Mouse (Mus musculus): Measurements from ENCODE around the gene Nt5c2. TPM values are rescaled to one million over a fixed set of nuclear protein-coding genes. Genes with fewer than 3 reads are reported as not detected.
A peak's percentile ranks its signal among the peaks of the same experiment; 100 is the strongest.
"Not testable (repeated sequence)": the region's sequence is repeated elsewhere in the genome, so short reads cannot be mapped to it uniquely, and the experiment has no call there.

Gene Nt5c2
- polyA plus RNA-seq, 1 experiment from 2014 or later, result 106 TPM

GRCm38 (mm10) chr19:47013340-47014158, 1.4 kb downstream of the Nt5c2 start:
- H3K4me2 ChIP-seq (replicated peaks; ENCODE audit: low read depth, low read length), result no peak overlapping the region; the same call in 1 of the 2 replicates
- peaks cover 38% of the 10 kb centered on the region for H3K27me3 ChIP-seq (ENCODE audit: control insufficient read depth, insufficient read depth, low read length)
- H3K27ac ChIP-seq (ENCODE audit: low read length), result no peak overlapping the region
- H3K4me3 ChIP-seq (ENCODE audit: low read depth, low read length), result peak overlapping the region; percentile 44
- H3K4me1 ChIP-seq (ENCODE audit: control insufficient read depth, insufficient read depth, low read length), result peaks cover 11% of the 10 kb centered on the region; the same call in 1 of the 2 replicates
- no peaks in the 10 kb centered on the region for H3K36me3 ChIP-seq (ENCODE audit: control insufficient read depth, insufficient read depth, low read length)
- 13% methylated on average over 20 of the region's 20 CpGs for WGBS
- no peak for ATAC-seq (ENCODE audit: insufficient number of reproducible peaks, insufficient read depth, low FRiP score, low read depth)
- no peak overlapping the region for H3K9ac ChIP-seq (replicated peaks; ENCODE audit: low read depth, low read length)
- H3K9me3 ChIP-seq (ENCODE audit: control insufficient read depth, low read depth, low read length), result no peaks in the 10 kb centered on the region

DNA sequence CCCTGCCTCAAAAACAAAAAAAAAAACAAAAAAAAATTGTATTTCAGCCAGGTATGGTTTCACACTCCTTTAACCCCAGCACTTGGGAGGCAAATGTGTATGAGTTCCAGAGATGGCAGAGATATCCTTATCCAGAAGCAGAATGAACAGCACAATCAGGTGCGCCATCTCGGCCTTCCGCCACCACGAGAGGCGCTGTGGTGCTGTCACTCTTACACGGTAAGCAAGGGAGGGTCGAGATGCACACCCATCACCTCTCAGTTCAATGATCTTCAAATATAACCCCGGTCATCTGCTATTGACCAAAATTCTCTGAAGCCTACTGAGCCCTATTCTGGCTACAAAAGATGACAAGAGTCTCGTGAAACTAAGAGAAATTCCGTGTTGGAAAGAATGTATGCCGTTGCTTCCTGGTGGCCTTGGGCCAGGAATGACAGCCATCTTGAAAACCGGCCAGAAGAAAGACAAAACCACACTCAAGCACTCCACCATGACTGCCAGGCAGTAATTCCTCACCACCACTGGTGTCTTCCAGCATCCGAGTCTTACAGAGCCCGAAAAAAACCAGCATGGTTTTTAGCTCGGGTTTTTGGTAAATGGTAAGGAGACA, 2.3 kb downstream of the Nt5c2 start:
- no peak overlapping the region for H3K4me3 ChIP-seq (ENCODE audit: low read depth, low read length)
- H3K27me3 ChIP-seq (ENCODE audit: control insufficient read depth, insufficient read depth, low read length), result peaks cover 36% of the 10 kb centered on the region
- H3K4me2 ChIP-seq (replicated peaks; ENCODE audit: low read depth, low read length), result no peak overlapping the region
- no peak overlapping the region for H3K9ac ChIP-seq (replicated peaks; ENCODE audit: low read depth, low read length)
- no peaks in the 10 kb centered on the region for H3K36me3 ChIP-seq (ENCODE audit: control insufficient read depth, insufficient read depth, low read length)
- no peak for ATAC-seq (ENCODE audit: insufficient number of reproducible peaks, insufficient read depth, low FRiP score, low read depth)
- peaks cover 11% of the 10 kb centered on the region; the same call in 1 of the 2 replicates for H3K4me1 ChIP-seq (ENCODE audit: control insufficient read depth, insufficient read depth, low read length)
- H3K27ac ChIP-seq (ENCODE audit: low read length), result no peak overlapping the region
- WGBS, result 89% methylated on average over 15 of the region's 15 CpGs
- no peaks in the 10 kb centered on the region for H3K9me3 ChIP-seq (ENCODE audit: control insufficient read depth, low read depth, low read length)

DNA sequence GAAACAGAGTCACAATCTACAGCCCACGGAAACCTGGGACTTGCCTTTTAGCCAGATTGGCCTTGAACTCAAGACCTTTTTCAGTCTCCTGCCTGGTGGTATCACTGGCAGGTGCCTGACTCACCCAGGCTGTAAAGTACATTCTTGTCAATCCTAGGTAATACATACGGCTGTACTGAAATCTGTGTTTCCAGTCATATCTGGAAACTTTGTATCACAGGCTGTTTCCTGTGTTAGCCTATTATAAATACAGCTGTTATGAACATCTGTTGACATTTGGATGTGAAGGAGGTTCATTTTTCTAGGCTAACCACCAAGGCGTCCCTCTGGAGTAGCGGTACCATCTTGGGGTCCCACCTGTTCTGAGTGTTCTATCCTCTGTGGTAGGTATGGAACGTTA, 5.0 kb downstream of the Nt5c2 start:
- no peak for ATAC-seq (ENCODE audit: insufficient number of reproducible peaks, insufficient read depth, low FRiP score, low read depth)
- WGBS, result 76% methylated on average over 5 of the region's 5 CpGs
- no peaks in the 10 kb centered on the region for H3K9me3 ChIP-seq (ENCODE audit: control insufficient read depth, low read depth, low read length)
- no peak overlapping the region for H3K4me2 ChIP-seq (replicated peaks; ENCODE audit: low read depth, low read length)
- no peak overlapping the region for H3K4me3 ChIP-seq (ENCODE audit: low read depth, low read length)
- no peak overlapping the region for H3K9ac ChIP-seq (replicated peaks; ENCODE audit: low read depth, low read length)
- H3K36me3 ChIP-seq (ENCODE audit: control insufficient read depth, insufficient read depth, low read length), result no peaks in the 10 kb centered on the region
- H3K27me3 ChIP-seq (ENCODE audit: control insufficient read depth, insufficient read depth, low read length), result peaks cover 22% of the 10 kb centered on the region
- no peak overlapping the region for H3K27ac ChIP-seq (ENCODE audit: low read length)
- H3K4me1 ChIP-seq (ENCODE audit: control insufficient read depth, insufficient read depth, low read length), result peaks cover 7% of the 10 kb centered on the region; the same call in 1 of the 2 replicates

DNA sequence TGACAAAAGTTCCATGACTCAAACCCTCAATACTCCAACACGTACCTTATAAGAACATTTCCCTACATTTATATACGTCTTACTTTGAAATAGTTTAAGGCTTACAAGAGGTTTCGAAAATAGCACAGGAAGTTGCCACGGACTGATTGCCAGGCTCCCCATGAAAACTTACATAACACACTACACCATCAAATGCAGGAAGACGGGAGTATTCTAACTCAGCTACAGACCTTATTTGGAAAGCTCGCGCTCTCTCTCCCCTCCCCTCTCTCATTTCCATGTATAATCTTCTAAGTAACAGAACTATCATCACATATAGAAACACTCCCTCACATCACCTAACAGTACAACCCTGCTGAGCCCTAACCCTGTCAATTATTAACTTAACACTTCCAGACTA, 5.5 kb downstream of the Nt5c2 start:
- no peak for ATAC-seq (ENCODE audit: insufficient number of reproducible peaks, insufficient read depth, low FRiP score, low read depth)
- Histone ChIP-seq H3K4me2 (replicated peaks; ENCODE audit: low read depth, low read length) (no peak overlapping the region), H3K27me3 (ENCODE audit: control insufficient read depth, insufficient read depth, low read length) (peaks cover 17% of the 10 kb centered on the region), H3K4me3 (ENCODE audit: low read depth, low read length) (no peak overlapping the region), H3K27ac (ENCODE audit: low read length) (no peak overlapping the region), H3K36me3 (ENCODE audit: control insufficient read depth, insufficient read depth, low read length) (no peaks in the 10 kb centered on the region), H3K9me3 (ENCODE audit: control insufficient read depth, low read depth, low read length) (no peaks in the 10 kb centered on the region), H3K9ac (replicated peaks; ENCODE audit: low read depth, low read length) (no peak overlapping the region), H3K4me1 (ENCODE audit: control insufficient read depth, insufficient read depth, low read length) (peaks cover 3% of the 10 kb centered on the region; the same call in 1 of the 2 replicates)
- WGBS, result 83% methylated on average over 7 of the region's 7 CpGs

GRCm38 (mm10) chr19:47006321-47006720, 8.6 kb downstream of the Nt5c2 start:
- no peak overlapping the region for H3K9ac ChIP-seq (replicated peaks; ENCODE audit: low read depth, low read length)
- H3K4me3 ChIP-seq (ENCODE audit: low read depth, low read length), result no peak overlapping the region
- ATAC-seq (ENCODE audit: insufficient number of reproducible peaks, insufficient read depth, low FRiP score, low read depth), result no peak
- H3K27ac ChIP-seq (ENCODE audit: low read length), result no peak overlapping the region
- WGBS, result 0% methylated on average over 4 of the region's 4 CpGs
- no peaks in the 10 kb centered on the region for H3K9me3 ChIP-seq (ENCODE audit: control insufficient read depth, low read depth, low read length)
- H3K4me1 ChIP-seq (ENCODE audit: control insufficient read depth, insufficient read depth, low read length), result no peaks in the 10 kb centered on the region
- no peaks in the 10 kb centered on the region for H3K36me3 ChIP-seq (ENCODE audit: control insufficient read depth, insufficient read depth, low read length)
- H3K27me3 ChIP-seq (ENCODE audit: control insufficient read depth, insufficient read depth, low read length), result no peaks in the 10 kb centered on the region
- H3K4me2 ChIP-seq (replicated peaks; ENCODE audit: low read depth, low read length), result no peak overlapping the region

GRCm38 (mm10) chr19:47005873-47006272, 9.1 kb downstream of the Nt5c2 start:
- no peak for ATAC-seq (ENCODE audit: insufficient number of reproducible peaks, insufficient read depth, low FRiP score, low read depth)
- H3K27me3 ChIP-seq (ENCODE audit: control insufficient read depth, insufficient read depth, low read length), result no peaks in the 10 kb centered on the region
- H3K4me1 ChIP-seq (ENCODE audit: control insufficient read depth, insufficient read depth, low read length), result no peaks in the 10 kb centered on the region
- H3K4me2 ChIP-seq (replicated peaks; ENCODE audit: low read depth, low read length), result no peak overlapping the region
- H3K36me3 ChIP-seq (ENCODE audit: control insufficient read depth, insufficient read depth, low read length), result no peaks in the 10 kb centered on the region
- H3K9ac ChIP-seq (replicated peaks; ENCODE audit: low read depth, low read length), result no peak overlapping the region
- WGBS, result 62% methylated on average over 5 of the region's 5 CpGs
- no peak overlapping the region for H3K4me3 ChIP-seq (ENCODE audit: low read depth, low read length)
- H3K9me3 ChIP-seq (ENCODE audit: control insufficient read depth, low read depth, low read length), result no peaks in the 10 kb centered on the region
- H3K27ac ChIP-seq (ENCODE audit: low read length), result no peak overlapping the region

DNA sequence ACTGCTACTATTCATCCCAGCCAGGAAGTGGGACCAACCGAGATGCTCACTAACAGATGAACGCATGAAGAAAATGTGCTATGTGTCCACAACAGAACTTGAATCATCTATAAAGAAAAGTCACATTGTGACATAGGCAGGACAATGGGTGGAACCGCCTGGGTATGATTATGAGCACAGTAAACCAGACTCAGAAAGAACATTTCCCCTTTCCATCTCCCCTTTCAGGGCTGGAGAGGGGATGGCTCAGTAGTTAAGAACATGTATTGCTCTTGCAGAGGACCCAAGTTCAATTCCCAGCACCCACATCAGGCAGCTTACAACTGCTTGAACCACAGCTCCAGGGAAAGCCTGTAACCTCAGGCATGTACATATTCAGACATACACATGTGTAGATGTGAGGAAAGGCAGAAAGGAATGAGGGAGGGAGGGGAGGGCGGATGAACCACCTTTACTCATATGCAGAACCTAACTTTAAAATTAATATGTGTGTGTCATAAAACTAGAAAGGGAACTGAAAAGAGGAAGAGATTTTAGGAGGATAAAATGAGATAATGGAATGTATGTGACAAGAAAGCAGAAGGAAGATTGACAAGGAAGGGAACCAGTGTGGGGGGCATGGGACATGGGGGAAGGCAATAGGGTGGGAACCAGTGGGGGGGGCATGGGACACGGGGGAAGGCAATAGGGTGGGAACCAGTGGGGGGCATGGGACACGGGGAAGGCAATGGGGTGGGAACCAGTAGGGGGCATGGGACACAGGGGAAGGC, 11.0 kb downstream of the Nt5c2 start:
- 71% methylated on average over 6 of the region's 6 CpGs for WGBS
- H3K36me3 ChIP-seq (ENCODE audit: control insufficient read depth, insufficient read depth, low read length), result no peaks in the 10 kb centered on the region

DNA sequence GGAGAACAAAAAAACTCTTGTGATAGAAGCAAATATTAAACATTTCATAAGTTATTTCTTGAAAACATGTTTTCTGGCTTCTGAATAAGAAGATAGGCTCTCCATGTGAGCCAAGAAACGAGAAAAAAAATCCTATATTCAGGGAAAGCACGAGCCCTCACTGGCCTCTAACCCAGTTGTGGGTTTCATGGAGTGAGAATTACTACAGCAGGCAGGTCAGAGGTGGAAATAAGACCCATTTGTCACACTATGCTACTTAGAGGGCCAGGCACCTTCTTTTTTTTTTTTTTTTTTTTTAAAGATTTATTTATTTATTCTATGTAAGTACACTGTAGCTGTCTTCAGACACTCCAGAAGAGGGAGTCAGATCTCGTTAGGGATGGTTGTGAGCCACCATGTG, 14.6 kb downstream of the Nt5c2 start:
- not testable (repeated sequence) for H3K36me3 ChIP-seq (ENCODE audit: control insufficient read depth, insufficient read depth, low read length); H3K27me3 ChIP-seq (ENCODE audit: control insufficient read depth, insufficient read depth, low read length); H3K4me2 ChIP-seq (replicated peaks; ENCODE audit: low read depth, low read length); ATAC-seq (ENCODE audit: insufficient number of reproducible peaks, insufficient read depth, low FRiP score, low read depth); H3K9me3 ChIP-seq (ENCODE audit: control insufficient read depth, low read depth, low read length); H3K4me1 ChIP-seq (ENCODE audit: control insufficient read depth, insufficient read depth, low read length); H3K4me3 ChIP-seq (ENCODE audit: low read depth, low read length); H3K27ac ChIP-seq (ENCODE audit: low read length); H3K9ac ChIP-seq (replicated peaks; ENCODE audit: low read depth, low read length)
- WGBS, result 70% methylated on average over 2 of the region's 3 CpGs

More for the DNA sequence above, 11.0 kb downstream of the Nt5c2 start:
- Histone ChIP-seq H3K9ac (replicated peaks; ENCODE audit: low read depth, low read length) (no peak overlapping the region), H3K4me1 (ENCODE audit: control insufficient read depth, insufficient read depth, low read length) (no peaks in the 10 kb centered on the region), H3K9me3 (ENCODE audit: control insufficient read depth, low read depth, low read length) (no peaks in the 10 kb centered on the region), H3K27ac (ENCODE audit: low read length) (no peak overlapping the region), H3K27me3 (ENCODE audit: control insufficient read depth, insufficient read depth, low read length) (no peaks in the 10 kb centered on the region), H3K4me3 (ENCODE audit: low read depth, low read length) (no peak overlapping the region), H3K4me2 (replicated peaks; ENCODE audit: low read depth, low read length) (no peak overlapping the region)
- no peak for ATAC-seq (ENCODE audit: insufficient number of reproducible peaks, insufficient read depth, low FRiP score, low read depth)
